Mouse (Mus musculus): Measurements from ENCODE around the gene Ksr1.

Ksr1 gene

DNA sequence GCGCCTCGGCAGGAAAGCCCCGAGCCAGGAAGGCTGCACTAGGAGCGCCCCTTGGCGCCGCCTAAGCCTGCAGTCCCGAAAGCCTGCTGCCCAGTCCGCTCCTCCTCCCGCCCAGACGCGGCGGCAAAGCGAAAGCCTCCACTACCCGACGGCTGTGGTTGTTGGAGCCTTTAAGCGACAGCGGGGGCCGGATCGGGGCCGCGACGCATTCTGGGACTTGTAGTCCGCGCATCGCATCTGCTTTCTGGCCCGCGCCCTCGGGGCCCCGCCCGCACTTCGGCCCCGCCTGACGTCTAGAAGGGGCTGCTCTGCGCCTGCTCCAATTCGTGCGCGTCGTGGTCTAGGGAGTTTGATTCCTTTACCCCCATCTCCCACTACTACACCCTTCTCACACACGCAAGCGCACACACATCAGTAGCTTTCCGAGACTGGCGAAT is at the start of gene Ksr1:
Ksr1 (minus strand) TSS at position 77 of the 437 bp plus-strand sequence.
- DNase-seq (ENCODE audit: low read depth, low spot score), result peak; percentile 94

DNA sequence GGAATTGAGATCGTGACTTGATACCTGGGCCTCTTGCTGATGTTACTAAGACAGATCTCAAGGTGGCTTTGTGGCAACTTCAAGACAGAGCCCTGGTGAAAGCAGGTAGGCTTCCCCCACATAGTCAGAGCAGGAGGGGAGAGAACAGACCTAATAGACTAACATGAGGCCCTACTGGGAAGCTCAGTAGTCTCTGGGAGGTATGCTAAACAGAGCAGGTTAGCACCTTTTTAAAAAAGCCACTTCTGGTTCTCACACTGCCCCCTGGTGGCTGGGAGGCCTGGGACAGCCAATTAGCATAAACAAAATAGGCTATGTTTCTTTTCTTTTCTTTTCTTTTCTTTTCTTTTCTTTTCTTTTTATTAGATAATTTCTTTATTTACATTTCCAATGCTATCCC is 46.0 kb upstream of the Ksr1 start:
- DNase-seq (ENCODE audit: low read depth, low spot score), result peak; percentile 70

DNA sequence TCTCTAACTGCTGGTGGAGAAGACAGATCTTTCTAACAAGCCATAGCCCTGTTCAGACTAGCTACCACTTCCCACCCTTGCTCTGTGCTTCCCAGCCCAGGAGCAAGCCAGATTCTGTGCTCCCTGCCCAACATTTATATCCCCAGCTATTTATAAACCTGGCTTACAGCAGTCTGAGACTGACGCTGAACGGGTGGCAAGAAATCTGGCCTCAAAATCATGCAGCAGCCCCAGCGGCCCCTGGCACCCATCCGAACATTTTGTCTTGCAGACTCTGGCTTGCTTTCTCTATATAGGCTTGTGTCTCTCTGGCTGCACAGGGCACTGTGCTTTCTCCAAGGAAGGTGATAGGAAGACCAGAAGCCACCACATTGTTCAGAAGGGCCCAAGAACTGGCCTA is 45.0 kb upstream of the Ksr1 start:
- no peak for DNase-seq (ENCODE audit: low read depth, low spot score)

DNA sequence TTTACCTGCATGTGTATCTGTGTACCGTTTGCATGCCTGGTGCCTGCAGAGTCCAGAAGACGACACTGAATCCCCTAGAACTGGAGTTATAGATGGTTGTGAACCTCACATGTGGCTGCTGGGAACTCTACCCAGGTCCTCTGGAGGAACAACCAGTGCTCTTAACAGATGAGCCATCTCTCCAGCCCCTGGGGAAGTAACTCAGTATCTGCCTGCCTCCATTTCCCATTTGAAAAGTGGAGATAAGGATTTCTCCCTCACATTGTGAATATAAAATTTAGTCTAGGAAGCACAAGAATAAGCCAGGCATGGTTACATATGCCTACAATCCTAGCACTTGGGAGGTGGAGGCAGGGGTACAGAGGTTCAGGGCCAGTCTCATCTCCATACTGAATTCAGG is 44.0 kb upstream of the Ksr1 start:
- DNase-seq (ENCODE audit: low read depth, low spot score), result no peak

DNA sequence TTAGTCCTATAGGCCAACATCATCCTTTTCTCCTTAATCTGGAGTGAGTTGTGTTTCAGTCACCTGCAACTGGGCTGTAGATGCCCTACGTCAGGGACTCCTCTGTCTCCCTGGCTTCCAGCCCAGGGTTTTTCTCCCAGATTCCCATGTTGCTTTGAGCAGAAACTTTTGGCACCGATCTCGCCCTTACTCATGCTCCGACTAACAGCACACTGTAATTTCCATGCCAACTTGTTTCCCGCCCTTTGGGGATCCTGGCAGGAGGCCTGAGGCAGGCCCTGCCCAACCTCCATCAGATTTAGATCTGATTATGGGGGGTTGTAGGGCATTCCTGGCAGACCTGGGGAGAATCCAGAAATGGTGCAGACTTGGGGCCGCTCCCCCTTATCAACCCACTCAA is 42.0 kb upstream of the Ksr1 start:
- no peak for DNase-seq (ENCODE audit: low read depth, low spot score)

DNA sequence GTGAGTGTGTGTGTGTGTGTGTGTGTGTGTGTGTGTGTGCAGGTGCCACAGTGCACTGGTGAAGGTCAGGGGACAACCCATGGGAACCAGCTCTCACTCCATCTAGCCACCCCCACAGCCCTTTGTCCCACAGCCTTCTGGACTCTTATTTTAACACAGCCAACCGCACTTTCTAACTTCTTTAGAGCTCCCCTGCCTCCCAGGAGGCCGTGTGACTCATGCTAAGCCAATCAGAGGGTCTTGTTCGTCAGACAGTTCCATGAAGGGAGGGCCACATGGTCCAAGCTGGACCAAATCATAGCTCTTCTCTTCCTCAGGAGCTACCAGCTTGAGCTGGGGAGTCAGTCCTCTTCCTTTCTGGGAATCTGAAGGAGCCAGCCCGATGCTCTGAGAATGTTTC is 41.1 kb upstream of the Ksr1 start:
- no peak for DNase-seq (ENCODE audit: low read depth, low spot score)

DNA sequence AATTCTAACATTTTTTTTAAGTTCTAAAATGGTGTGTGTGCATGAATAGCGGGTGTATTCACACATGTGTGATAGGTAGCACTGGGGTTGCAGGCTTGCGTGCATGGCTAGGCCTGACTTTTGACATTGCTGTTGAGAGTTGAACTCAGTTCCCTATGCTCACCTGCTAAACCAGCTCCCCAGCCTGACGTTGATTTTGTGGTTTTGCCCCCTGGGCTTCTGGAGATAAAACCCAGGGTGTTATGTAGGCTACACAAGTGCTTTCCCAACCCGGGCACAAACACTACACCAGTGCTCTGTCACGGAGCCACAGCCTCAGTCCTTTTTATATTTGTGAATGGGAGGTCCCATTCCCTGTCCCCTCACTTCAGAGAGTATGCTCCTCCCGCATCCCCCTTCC is 39.5 kb upstream of the Ksr1 start:
- no peak for DNase-seq (ENCODE audit: low read depth, low spot score)

DNA sequence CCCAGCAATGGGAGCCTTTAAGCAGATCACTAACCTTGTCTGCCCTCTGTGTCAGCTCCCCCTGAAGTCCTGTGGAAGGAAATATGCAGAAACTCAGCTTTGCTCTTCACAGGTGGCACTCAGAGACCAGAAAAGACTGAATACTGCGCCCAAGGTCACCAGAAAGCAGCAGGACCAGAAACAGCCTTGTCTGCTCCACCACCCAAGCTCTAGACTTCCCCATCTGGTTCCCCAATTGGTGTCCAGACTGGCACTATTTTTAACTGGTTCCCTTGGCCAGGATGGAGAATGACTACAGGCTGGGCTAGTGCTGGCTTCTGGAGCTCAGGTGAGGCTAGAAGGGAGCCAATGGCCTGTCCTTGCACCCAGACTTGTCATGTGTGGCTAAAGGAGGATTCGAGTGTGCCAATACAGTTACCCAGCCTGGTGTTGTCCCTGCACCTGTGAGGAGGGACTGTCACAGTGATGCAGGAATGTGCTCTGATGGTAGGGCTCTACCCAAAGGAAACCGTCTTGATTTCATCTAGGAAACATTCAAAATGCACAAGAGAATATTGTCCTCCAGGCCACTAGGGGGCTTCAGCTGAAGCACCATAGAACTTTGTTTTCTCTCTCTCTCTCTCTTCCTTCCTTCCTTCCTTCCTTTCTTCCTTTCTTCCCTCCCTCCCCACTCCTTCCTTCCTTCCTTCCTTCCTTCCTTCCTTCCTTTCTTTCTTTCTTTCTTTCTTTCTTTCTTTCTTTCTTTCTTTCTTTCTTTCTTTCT is 38.1 kb upstream of the Ksr1 start:
- no peak for DNase-seq (ENCODE audit: low read depth, low spot score)

DNA sequence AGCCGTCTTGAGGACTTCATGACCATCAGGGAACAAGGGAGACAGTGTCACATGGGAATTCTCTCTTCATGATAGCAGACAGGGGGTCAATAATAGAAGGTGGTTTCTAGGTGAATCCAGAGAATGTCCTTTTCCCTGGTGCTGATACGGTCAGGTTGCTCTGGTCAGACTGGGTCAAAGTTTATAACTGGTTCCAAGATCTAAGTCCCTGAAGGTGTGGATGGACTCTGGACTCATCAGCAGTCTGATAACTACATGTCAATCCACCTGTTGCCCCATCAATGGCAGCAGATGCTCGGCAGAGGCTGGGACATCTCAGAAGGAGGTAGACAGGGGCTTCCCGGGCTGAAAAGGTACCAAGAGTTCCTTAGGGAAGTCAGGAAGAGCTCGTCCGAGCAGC is 37.2 kb upstream of the Ksr1 start:
- no peak for DNase-seq (ENCODE audit: low read depth, low spot score)

DNA sequence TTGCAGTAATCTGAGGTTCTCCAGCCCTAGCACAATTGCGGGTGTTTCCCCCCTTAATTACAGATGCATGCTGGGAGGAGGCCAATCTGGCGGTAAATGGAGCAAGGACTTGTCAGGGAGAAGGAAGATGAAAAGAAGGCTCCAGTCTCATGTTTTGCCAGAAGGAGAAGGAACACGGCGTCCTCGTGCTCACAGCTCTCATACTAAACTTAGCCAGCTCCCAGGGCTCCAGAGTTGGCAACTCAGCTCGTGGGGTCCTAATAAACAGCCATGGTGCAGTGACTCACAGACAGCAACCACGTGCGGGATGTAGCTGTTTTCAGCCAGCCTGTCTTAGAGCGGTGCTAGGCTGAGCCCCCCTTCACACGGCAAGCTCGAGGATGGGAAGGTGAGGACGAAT is 36.7 kb upstream of the Ksr1 start:
- no peak for DNase-seq (ENCODE audit: low read depth, low spot score)

DNA sequence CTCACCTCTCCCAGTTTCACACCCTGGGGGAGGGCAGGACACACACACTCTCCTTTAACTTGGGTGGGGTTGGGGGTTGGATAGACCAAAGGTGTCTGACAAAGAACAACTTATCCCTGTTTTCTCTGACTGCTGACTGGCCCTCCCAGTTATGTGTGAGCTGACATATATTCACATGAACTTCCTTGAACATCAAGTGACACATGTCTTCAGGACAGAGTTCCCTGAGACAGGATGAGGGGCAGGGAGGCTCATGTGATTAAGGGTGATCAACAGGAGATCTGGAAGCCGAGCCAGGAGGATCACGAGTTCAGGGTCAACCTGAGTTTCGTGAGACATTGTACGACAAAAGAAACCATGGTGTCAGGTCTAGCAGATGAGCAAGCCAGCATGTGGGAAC is 35.7 kb upstream of the Ksr1 start:
- DNase-seq (ENCODE audit: low read depth, low spot score), result no peak

DNA sequence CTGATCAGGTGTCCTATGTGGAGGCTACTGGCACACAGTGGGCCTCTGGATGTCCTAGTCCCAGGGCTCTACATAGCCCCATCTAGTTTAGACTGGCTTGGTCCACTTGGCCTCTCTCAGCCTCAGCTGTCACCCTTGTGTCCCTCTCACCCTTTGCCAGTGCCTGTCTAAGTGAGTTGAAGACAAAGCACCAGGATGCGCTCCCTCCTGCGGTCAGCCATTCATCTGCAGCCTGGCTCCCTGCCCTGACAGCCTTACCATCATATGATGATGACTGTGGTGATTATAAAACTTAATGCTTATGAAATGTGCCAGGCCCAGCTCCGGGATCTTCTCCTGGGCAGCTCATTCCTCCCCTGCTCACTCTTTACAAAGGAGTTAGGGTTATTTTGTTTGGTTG is 30.5 kb upstream of the Ksr1 start:
- DNase-seq (ENCODE audit: low read depth, low spot score), result no peak

DNA sequence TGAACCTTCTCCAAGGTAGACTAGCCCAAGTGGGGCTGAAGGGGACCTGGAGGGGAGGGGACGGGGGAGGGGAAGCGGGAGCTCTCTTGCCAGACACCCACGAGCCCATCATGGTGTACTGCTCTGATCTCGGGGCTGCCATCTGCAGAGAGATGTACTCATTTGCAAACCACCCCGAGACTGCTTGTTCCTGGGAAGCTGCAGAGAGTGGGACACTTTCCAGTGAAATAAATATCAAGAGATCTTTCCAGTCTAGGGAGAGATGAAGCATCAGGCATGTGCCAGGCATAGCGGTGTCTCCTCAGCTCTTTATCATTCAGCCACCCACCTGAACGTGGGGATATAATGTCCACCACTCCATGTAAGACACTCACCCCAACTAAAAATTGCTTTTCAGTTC is 25.8 kb upstream of the Ksr1 start:
- DNase-seq (ENCODE audit: low read depth, low spot score), result no peak

DNA sequence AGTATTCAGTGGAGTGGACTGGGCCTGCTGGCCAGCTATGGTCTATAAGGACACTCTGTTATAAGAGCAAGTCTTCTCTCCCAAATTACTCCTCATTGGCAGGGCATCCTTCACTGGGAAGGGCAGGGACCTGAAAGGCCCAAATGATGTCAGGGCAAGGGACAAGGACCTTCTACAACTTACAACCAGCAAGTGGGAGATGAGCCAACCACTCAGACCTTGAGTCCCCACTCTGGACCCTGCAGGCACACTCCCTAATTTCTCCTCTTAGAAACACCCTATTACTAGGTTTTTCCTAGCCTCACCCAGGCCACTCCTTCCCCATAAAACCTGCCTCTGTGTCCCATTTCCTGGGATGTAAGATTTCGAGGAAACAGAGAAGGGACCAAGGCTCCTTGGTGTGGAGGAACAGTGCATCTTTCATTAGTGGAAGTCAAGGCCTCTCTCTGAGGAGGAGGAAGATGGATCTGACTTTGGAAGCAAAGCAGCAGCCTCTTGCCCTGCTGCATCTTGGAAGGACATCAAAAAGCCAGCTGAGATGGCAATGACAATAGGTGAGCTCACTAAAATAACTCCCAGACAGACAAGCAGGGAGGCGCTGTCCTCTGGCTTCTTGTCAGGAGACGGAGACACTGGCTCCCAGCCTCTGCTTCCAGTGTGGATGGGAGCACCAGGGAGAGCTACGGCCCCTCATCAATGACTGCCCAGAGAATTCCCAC is 20.5 kb upstream of the Ksr1 start:
- DNase-seq (ENCODE audit: low read depth, low spot score), result no peak

DNA sequence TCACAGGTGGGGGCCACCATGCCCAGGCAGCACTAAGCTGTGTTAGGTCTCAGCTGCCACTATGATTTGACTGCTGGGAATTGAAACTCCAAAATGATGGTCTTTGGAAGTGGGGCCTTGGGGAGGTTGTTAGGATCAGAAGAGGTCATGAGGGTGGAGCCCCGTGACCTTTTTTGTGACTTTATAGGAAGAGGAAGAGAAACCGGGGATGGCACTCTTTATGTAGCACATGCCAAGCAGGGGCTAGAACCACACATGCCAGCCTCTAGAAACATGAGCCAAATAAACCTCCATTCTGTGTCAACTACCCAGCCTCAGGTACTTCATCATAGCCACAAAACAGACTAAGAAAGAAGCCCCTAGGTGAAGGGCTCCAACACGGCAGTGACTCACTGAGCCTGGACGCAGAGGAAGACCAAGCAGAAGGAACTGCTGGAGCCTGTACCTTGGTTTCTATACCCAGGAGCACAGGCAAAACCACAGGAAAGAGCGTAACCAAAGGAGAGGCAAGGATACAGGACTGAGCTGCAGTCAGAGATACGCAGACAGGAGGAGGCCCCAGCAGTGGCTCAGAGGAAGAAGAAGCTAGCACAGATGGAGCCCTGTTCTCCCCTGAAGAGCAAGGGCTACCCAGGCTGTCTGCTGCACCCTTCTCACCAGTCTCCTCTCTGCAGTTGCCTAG is 15.0 kb upstream of the Ksr1 start:
- DNase-seq (ENCODE audit: low read depth, low spot score), result no peak

DNA sequence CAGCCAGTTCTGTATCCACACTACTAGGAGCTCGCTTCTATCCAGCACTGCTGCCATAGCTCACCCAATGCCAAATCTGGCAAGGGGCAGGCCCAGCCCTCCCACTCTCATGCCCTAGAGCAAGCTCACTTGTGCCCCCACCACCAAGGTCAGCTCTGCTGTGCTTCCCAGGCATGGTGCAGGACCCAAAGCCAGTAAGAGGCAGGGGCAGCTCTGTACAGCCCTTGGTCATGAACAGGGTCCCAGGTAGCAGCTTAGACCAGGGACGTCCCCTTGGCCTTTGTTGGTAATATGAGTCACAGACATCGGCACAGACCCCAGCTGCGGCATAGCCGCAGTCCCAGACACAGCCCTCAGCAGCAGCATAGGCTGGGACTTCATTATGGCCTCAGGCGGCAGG is 13.9 kb upstream of the Ksr1 start:
- no peak for DNase-seq (ENCODE audit: low read depth, low spot score)

DNA sequence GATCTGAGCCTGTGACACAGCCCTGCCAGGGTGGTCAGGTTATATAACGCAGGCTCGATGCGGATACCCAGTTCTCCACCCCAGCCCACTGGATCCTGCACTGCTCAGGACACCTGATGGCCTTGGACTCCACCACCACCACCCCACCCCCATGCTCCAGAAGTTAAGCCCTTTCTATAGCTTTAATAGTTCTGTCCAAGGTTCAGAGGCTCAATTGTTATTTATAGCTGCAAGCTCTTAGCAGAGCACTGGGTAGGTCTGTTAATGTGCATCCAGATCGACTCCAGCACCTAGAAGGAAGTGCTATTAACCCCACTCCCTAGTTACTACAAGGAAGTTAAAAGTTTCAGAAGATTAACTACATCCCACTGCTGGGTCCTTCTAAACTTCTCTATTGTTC is 11.5 kb upstream of the Ksr1 start:
- DNase-seq (ENCODE audit: low read depth, low spot score), result no peak

DNA sequence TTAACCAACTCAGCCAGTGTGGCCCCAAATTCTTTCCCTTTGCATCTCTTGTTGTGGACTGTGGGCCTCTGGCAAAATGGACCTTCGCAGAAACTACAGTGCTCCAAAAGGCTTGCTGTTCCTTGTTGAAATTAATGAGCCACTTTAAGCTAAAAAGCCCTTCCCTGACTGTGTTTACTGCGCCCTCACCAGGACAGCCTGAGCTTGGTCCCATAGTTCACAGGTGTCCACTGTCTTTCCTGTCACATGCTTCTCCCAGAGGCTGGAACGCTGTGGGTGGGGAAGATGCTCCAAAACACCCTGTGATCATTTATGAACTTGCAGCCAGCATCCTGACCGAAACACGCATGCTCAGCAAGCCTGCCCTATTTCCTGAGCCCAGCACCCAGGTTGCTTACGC is 9.1 kb upstream of the Ksr1 start:
- no peak for DNase-seq (ENCODE audit: low read depth, low spot score)

DNA sequence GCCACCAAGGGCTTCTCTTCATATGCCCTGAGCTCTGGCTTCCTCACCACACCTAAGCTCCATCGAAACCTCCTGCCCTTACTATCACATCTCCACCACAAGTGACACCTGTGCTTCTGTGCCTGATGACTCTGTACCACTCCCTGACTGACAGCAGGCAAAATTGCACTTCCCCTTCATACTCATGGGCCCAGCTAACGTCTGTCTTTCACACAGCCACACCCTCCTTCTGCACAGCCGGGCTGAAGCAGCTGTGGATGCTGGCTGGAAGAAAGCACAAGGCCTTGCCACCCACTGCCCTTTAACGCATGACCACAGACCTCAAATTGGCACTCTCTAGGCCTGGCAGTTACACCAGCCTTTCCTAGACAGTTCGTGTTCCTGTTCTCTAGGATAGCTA is 6.5 kb upstream of the Ksr1 start:
- peak; percentile 47 for DNase-seq (ENCODE audit: low read depth, low spot score)

DNA sequence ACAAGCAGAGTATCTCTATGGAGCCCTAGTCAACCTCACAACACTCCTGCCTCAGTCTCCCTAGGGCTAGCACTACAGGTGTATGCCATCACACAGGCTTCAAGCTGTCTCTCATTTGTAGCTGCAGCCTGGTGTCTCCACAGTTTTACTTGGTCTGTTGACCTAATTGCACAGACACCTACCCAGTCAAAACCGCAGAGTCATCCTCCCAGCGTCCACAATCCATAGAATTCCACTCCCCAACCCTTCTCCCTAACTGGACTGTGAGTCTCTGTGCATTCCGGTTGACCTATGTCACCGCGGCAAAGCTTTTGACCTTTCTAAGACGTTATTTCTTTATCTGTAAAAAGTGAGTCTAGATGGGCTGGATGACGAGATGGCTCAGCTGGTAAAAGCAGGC is 5.7 kb upstream of the Ksr1 start:
- no peak for DNase-seq (ENCODE audit: low read depth, low spot score)

DNA sequence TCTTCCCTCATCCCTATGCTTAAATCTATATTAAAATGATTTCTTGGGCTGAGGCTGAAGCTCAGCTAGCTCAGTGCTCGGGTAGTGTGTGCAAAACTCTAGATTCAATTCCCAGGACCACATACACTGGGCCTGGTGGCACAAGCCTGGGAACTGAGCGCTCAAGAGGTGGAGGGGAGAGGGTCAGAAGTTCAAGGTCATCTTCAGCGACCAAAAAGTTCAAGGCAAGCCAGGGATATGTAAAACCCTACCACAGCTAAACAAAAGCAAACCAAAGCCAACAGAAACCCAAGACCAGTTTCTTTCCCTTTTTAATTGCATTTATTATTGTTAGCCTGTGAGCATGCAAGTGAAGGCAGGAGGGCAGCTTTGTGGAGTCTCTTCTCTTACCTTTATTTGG is 4.1 kb upstream of the Ksr1 start:
- no peak for DNase-seq (ENCODE audit: low read depth, low spot score)

DNA sequence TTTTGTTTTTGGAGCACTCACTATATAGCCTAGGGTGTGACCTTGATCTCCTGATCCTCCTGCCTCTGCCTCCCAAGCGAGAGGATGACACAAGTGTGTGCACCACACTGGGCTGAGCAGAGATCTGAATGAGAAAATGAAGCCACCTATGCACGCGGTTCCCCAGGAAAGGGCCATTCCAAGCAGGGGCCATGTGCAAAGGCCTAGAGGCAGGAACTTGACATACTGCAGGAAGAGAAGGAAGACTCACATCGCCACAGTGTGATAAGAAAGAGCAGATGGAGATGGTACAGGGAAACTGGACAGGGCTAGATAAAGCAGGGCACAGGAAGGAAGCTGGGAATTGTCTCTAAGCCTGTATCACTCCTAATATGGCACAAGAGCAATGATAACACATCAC is 3.1 kb upstream of the Ksr1 start:
- DNase-seq (ENCODE audit: low read depth, low spot score), result no peak

DNA sequence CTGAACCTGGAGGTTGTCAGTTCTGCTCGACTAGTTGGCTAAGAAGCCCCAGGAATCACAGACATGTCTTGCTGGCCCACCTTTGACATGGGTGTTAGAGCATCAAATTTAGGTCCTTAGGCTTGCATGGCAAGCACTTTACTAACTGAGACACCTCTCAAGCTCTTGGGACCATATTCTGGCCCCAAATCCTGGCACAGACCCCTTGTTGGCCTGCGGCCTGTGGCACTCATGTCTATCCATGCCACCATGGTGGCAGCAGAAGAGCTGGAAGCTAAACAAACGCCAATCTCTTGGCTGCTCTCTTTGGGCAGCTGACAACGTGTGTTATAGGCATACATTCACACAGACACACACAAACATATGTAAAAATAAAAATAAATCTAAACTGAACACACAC is 2.6 kb upstream of the Ksr1 start:
- no peak for DNase-seq (ENCODE audit: low read depth, low spot score)

Measured in CD4-positive helper T cell, adult 2 months (primary cell).